Mouse (Mus musculus) adrenal gland, postnatal 36 days (tissue): ENCODE measurements around the gene C030005K15Rik. TPM values are rescaled to one million over a fixed set of nuclear protein-coding genes. Genes with fewer than 3 reads are reported as not detected.

Experiments used
- total RNA-seq, 2 experiments: library from RNA; stranded (reverse); gene quantifications; 2 replicates each; pipeline ENCODE4 v1.2.3; 2021

Gene C030005K15Rik
- total RNA-seq, 2 experiments from 2014 or later: not detected

Other genes with a start within 250 kb of the C030005K15Rik start
- gene Dcn, start 247.1 kb downstream of the C030005K15Rik start, total RNA-seq: 100 to 1,000 TPM; 180 to 239 TPM
- 10 to 100 TPM; 16.6 to 22.6 TPM for gene Lum, start 161.6 kb downstream of the C030005K15Rik start, total RNA-seq
- gene Kera, start 119.9 kb downstream of the C030005K15Rik start, total RNA-seq: not detected
- gene Epyc, start 82.7 kb downstream of the C030005K15Rik start, total RNA-seq: under 1 TPM; 0.36 to 0.63 TPM
- not detected for gene Ccer1, start 33.7 kb downstream of the C030005K15Rik start, total RNA-seq